Mouse (Mus musculus) layer of hippocampus, adult 9-10 months (tissue): ENCODE data around the gene Gm7534.

Experiments
- DNase-seq: peaks from one replicate; pipeline ENCODE4 v3.0.0; 2022; ENCODE audit warnings: low spot score

Gm7534 gene

GRCm38 (mm10) chr4:134202904-134203303, at the start of gene Gm7534:
Gene Gm7534, minus strand, starts transcription at chr4:134203004.
- no peak for DNase-seq

DNA sequence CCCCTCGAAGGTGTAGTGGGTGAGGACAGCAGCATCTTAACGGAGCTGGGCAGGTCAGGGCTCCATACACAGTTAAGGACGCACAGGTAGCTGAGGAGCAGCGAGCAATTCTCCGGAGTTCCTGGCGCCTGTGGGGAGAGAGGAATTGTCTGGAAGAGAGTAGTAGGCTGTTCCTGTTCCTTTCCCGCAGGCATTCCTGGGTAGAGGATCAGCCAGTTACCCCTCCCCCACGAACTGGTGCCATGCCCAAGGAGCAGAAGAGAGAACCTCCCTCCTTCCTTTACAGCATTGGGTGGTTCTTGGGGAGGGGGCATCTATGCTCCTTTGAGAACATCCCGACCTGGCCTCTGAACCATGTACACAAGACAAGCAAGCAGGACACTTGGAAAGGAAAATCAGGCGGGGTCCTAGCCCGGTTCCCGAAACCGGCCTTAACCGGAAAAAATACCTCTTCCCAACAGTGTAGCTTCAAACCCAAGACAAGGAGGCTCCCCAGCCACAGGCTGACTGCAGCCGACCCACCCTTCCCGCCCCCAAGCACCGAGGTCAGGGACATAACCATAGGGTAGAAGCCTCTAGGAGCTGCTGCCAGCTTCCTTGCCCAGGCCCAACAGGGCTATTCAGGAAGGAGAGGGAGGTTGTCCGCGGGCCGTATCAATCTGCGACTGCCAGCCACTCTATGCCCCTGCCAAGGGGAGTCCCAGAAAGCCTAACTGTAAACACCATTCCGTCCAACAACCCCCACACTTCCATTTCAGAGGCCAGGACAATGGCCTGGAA, 49.5 kb upstream of the Gm7534 start:
- DNase-seq: no peak

DNA sequence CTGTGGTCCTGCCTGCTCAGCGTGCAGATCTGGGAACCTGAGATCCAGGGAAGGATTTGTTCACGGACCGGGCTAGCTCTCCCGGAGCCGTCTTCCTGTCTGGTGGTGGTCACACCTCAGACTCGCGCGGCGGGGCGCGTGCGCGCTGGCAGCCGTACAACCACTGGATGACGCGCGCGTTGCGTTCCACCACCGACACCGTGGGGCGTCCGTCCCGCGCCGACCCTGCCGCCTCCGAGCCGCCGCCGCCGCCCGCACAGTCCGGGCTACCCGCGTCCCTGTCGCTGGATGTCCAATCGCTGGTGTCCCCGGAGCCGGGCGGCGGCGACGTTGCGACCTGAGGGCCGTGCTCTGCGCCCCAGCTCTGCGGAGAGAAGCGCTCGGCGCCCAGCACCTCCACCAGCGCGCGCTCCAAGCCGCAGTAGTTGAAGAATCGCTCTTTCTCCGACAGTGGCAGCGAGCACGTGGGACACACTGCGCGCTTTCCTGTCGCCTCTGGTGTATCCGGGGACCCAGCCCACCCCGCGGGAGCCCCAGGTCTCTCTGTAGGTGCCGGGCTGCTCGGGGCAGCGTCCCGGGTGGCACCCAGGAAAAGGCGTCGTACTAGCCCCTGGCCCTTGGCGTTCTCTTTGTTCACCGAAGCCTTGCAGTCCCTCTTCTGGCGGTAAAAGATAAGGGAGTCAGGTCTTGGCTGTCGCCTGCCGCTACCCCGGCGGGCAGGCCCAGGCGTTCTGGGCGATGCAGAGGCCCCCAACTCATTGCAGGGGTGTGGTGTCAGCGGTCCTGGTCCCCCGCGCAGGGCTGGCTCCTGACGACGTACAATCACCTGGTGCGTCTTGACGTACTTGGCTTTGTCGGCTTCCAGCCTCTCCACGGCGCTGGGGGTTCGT, 48.7 kb upstream of the Gm7534 start:
- DNase-seq: no peak

DNA sequence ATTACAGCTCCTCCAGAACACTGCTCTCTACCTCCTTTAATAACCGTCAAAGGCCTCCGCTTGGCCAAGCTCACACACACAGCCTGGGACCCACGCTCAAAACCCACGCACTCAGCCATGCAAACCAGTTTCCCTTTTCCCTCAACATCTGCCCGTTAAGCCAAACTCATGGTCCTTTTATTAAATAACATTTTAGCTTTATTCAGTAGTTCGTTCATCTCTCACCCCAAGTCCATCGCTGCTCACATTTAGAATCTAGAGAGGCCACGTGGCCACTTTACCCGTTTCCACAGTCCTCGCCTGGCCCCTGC, 48.1 kb upstream of the Gm7534 start:
- DNase-seq: no peak

DNA sequence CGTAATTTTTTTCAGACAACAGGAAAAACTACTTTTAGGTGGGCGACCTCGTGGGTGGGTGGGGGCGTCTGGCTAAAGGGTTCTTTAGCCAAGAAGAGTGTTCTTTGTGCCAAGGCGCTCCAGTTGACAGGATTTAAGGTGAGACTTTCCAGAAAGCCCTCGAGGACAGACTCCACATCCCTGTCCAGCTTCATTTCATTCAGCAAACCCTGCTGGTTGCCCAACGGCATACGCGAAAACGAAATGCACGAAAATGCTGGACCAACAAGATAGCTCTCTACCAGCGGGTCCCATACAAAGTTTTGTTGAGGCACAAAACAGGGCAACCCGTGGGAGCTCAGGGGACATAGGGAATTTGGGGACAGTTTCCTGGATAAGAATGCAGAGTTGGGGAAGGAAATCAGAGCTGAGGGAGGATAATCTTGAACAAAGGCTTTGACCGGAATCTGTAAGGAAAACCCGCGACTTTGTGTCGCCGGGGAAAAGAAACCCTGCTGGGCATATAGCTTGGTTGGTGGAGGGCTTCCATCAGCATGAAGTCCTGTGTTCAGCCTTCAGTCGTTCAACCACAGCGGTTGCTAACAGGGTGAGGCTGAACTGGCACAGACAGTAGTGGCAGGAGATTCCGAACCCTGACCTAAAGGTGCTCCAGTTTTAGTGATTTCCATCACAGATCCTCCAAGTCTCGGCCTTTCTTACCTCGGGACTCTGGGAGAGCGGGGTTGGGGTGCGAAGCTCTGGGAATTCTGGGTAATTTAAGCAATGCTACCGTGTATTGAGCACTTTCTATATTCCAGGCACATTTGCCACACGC, 47.5 kb upstream of the Gm7534 start:
- no peak for DNase-seq

GRCm38 (mm10) chr4:134249651-134250050, 46.8 kb upstream of the Gm7534 start:
- no peak for DNase-seq

DNA sequence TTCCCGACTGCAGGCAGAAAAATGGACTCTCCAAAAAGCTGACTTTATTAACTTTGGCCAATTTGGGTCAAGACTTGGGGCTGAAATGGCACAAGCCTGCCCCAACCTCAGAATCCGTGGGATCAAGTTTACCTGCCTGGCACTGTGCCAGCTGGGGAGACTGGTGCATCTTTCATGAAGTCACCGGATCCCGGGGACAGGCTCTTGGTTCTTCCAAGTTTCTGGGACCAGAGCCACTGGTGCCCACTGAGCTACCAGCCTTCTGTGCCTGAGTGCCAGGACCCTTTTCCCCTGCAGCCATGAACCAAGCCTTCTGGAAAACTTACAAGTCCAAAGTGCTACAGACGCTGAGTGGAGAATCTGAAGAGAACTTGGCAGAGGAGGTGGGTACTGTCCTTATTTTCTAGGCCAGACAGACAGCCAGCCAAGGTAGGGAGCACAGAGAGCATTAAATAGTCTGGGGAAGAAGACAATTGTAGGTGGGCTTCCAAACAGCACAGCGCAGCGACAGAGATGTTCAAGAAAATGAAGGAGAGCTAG, 44.0 kb upstream of the Gm7534 start, which contains the start of gene Gm30191:
Gene Gm30191 (plus strand): TSS at position 217 of the 540 bp plus-strand sequence.
- no peak for DNase-seq

GRCm38 (mm10) chr4:134246256-134246655, 43.5 kb upstream of the Gm7534 start:
- DNase-seq: no peak

- peak; percentile 88 for DNase-seq
Measured at GRCm38 (mm10) chr4:134245148-134245843, 42.5 kb upstream of the Gm7534 start, which contains the start of gene Zfp593. Gene Zfp593, minus strand, starts transcription at chr4:134245592.

- no peak for DNase-seq
Measured at GRCm38 (mm10) chr4:134243516-134244250, 40.9 kb upstream of the Gm7534 start, which contains the start of gene E130218I03Rik. Gene E130218I03Rik, plus strand, starts transcription at chr4:134243662.

DNA sequence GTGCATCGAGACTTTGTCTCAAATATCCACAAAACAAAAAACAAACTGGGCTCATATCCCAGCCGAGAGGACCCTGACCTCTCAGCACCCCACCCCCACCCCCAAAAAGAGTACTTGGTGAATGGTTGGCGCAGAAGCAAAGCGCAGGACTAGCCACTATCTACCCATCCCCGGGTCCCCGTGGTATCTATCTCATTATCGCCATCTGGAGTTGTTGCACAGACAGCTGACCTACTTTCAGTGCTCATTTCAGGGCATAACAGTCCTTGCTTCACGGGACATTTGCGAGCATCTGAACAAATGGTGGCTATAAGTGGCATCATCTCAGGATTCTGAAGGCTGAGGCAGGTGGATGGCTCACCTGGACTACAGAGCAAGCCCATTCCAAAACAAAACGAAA, 35.9 kb upstream of the Gm7534 start:
- no peak for DNase-seq

DNA sequence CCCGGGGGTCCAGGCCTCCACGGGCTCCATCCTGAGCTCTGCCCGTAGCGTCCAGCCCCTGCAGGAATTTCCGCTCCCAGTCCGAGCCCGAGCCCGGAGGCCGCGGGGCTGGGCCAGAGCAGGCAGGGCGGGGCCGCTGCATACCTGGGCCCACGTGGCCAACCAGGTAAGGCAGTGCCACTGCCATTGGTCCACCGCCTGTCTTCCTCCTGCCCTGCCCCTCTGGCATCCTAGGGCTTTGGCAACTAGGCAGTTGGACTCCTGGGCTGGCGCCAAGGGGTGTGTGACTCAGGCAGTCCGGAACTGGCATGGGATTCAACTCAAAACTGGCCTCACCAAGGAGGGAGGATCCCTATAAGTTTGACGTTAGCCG, 35.5 kb upstream of the Gm7534 start, which contains the start of gene Cnksr1:
Gene Cnksr1 (minus strand): TSS at position 121 of the 373 bp plus-strand sequence.
- no peak for DNase-seq

- DNase-seq: no peak
Measured at GRCm38 (mm10) chr4:134237582-134238278, 34.9 kb upstream of the Gm7534 start.

- no peak for DNase-seq
Measured at GRCm38 (mm10) chr4:134234876-134235275, 32.1 kb upstream of the Gm7534 start.

- no peak for DNase-seq
Measured at GRCm38 (mm10) chr4:134230431-134230830, 27.6 kb upstream of the Gm7534 start.

DNA sequence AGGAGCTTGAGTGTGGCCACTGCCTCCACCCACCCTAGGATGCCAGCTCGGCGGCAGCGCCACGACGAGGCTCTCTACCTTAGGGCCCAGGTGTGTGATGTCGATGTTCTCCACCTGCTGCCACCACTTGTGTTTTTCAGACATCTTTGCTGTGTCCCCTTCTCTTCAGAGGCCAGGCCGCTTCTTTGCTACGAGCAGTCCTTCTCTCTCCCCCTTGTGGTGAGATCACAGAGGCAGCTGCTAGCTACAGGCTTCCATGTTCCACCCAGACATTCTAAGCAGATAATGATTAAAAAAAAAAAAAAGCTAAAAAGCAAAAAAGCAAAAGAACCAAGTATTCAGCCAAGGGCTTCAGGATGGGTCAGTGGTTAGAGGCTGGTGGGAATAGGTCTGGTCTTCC, 24.4 kb upstream of the Gm7534 start, which contains the start of gene Catsper4:
Gene Catsper4 (minus strand): TSS at position 190 of the 400 bp plus-strand sequence.
- DNase-seq: no peak

DNA sequence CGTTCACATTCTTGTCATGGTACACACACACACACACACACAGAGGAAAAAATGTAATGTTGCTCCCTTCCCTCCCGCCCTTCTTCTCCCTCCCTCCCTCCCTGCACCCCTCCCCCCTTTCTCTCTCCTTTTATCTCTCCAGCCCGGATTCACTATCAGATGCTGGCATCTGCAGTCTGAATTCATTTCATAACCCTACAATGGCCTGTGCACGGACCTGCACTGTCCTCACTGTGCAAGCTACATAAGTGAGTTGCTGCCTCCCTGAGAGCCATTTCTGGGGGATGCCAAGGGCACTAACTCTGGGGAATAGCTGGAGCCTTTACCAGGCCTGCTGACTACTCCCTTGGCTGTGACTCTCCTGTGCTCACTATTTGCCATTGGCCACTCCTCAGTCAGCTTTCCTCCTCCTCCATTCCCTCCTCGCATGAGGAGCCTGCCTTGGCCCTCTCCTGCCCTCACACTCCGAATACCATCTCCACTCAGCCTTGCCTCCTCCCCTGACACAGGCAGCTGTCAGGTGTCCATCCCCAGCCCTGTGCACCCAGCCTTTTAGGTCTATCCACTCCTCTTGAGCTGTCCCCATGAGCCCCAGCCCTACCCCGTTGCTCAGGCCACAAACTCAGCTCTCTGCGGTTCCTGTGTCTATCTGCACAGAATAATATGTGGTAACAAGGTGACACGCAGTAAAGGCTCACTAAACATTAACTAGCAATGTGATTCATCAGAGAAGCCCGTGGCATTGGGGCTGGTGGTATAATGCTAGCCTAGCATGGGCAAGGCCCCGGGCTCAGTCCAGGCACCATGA, 20.2 kb upstream of the Gm7534 start:
- no peak for DNase-seq

DNA sequence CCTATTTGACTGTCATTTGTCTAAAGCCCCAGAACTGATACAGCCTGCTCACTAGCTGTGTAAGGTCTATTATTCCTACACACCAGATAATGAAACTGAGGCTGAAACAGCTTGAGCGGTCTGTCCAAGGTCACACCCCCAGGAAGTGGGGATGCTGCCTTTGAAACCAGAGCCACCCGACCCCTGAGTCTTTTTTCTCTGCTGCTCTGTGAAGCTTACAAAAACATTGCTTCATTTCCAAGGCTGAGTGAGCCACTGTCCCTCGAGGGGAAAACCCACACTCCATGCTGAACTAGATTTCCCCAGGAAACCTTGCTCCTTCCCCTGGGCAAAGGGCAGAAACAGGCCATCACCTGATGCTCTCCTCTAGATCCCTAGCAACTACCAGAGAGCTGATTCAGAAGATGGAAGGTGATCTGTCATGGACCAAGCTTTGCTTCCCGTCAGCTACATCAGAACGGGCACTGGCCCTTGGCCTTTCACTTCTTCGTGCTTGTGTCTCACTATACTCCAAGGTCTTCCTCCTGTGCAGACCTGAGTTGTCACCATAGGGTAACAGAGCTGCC, 3.8 kb upstream of the Gm7534 start:
- DNase-seq: no peak
